Mouse (Mus musculus) kidney, postnatal 10 days (tissue): ENCODE measurements around the gene Vangl2.

Experiments used
- DNase-seq: peaks from one replicate; pipeline ENCODE4 v3.0.0; 2021; ENCODE audit warnings: mixed read lengths

The Vangl2 gene

DNA sequence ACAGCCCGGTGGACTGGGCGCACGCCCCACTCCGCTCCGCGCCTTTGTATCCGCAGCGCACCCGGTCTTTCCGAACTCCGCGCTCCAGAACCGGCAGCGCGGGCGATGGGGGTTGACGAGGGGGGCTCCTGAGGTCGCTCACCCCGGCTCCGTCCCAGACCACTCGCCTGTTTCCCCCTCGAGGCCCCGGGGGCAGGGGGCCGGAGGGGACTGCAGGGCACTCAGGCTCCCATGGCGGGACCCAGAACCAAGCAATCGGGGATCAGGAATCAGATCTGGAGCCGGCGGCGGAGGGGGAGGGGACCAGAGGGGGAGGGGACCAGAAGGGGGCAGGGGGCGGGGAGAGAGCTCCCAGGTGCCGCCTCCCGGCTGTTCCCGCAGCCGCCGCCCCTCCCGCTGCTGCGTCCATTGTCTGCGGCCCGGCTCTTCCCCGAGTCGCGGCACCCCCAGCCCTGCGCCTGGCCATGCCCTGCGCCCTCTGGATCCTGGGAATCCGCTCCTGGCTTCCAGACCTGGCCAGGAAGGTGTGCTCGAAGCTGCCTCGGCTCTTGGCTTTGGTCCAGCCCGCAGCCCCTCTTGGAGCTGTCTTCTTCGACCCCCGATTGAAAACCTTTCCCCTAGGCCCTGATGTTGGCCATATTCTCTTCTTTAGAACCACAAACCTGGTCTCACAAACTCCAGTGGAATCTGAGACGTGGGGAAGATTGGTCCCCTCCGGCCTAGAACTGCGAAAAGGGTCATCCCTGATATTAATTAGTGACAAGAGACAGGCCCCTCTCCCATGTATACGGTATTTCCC, 1.0 kb downstream of the Vangl2 start:
- peak; percentile 97 for DNase-seq

GRCm38 (mm10) chr1:172026201-172026901, 1.9 kb downstream of the Vangl2 start:
- DNase-seq = peak; percentile 53

- no peak for DNase-seq
Observed at GRCm38 (mm10) chr1:172025201-172025904, 2.9 kb downstream of the Vangl2 start.

- DNase-seq = no peak
Observed at GRCm38 (mm10) chr1:172024140-172024895, 3.9 kb downstream of the Vangl2 start.

GRCm38 (mm10) chr1:172019863-172020521, 8.3 kb downstream of the Vangl2 start:
- DNase-seq = no peak

DNA sequence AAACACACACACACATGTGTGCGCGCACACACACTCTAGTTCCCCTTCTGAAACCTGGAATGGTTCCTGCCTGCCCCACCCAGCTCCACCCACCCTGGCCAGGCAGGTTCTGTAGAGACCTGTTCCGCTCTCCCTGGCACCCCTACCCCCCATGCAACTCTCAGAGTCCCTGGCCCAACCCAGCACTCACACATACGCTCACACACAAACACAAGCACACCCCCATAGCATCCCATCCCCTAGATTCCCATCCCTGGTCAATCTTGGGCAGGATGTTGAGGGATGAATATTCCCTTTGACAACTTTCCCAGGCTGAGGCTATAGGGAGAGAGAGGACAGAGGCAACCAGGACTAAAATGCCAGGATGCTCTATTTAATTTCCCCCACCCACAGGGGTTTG, 8.9 kb downstream of the Vangl2 start:
- no peak for DNase-seq

GRCm38 (mm10) chr1:172018336-172019311, 9.6 kb downstream of the Vangl2 start:
- no peak for DNase-seq

DNA sequence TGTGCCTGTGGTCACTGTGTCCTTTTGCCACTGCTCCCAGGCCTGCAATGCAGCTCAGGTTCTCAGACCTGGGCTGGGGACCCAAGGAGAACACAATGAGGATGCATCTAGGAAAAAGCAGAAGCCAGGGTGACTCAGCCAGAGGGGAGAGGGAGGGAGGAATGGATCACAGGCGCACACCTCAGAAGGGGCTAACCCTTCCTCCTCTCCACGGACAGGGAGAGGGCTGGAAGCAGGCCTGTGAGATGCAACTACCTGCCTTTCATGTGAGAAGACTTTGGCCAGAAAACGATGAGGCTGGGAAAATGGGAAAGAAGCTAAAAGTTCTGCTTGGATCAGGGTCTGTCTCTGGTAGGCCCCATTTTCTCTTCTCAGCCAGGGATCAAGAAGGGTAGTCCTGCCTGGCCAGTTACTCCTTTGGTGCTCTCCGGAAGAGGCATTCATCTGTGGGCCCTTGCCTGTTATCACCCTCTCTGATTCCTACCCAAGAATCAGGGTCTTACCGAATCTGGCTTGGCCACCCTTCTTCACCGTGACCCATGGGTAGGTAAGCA, 10.7 kb downstream of the Vangl2 start:
- DNase-seq = no peak

DNA sequence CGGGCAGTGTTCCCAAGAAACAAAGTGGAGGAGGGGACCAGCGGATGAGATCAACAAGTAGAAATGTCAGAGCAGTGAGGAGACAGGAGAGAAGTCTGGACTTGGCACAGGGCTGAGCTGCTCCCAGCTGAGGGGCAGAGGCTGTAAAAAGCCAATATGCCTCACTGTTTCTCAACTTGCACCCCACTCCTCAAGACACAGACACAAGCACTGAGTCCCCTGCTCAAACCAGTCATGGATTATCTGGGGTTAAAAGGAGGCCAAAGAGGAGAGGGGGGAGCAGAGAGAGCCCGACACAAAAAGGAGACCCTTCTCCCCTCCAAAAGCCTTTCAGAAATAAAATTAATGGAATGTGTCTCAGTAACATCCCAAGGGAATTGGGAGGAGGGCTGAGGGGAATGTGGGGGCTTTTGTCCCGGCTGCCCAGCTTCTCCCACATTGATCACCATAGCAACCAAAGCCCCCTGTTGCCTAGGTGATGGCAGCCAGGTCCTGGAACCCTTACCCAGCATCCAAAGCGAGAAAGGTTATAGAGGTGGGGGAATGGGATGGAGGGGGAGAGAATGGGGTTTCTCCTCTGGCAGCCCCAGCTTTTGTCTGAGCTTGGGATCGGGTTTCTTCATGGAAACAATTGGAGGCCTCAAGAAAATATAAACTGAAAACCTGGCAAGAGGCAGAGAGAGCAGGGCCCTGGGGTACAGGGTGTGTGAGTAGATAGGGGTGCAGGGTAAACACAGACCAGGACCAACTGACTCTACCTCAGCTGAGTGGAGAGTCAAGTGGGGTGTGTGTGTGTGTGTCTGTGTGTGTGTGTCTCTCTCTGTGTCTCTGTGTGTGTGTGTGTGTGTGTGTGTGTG, 11.4 kb downstream of the Vangl2 start:
- DNase-seq = no peak

DNA sequence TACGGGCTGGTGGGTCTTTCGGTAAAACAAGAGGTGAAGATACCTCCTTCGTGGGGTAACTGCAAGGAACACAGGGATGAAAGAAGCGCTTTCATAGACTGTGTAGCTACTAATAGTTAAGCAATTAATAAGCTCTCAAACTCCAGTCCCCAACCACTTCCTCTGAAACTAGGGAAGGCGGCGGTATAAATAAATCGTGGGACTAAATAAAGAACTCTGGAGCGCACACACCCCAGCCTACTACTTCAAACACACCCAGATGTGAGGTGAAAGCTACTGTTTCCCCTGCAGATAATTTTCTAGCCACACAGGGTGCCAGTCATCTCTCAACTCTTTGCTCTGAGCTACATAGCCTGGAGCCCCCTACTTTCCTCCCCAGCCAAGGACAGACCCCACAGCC, 12.2 kb downstream of the Vangl2 start:
- DNase-seq = no peak

GRCm38 (mm10) chr1:172015312-172015939, 12.8 kb downstream of the Vangl2 start:
- DNase-seq = no peak

DNA sequence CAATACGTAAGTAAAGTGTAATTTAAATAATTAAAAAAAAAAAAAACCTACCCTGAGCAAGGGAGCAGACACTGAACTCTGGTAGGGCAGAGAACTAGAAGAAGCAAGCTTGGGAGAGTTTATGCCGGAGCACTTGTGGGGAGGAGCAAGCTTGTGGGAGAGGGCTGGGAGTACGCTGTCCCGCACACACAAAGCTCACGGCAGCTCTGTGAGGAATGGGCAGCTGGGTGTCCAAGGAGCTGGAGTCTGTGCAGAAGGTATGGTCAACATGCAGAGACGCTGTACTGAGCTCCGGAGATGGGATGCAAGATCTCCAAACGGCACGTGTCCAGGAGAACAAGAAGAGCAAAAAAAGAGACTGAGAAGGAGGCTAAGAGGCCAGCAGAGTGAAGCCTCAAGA, 13.5 kb downstream of the Vangl2 start:
- DNase-seq = no peak

GRCm38 (mm10) chr1:172012030-172012429, 16.2 kb downstream of the Vangl2 start:
- DNase-seq = peak; percentile 85

- DNase-seq = no peak
Observed at GRCm38 (mm10) chr1:172010042-172010824, 18.0 kb downstream of the Vangl2 start.

GRCm38 (mm10) chr1:172009406-172009805, 18.8 kb downstream of the Vangl2 start:
- no peak for DNase-seq

GRCm38 (mm10) chr1:172008351-172008750, 19.9 kb downstream of the Vangl2 start:
- no peak for DNase-seq

GRCm38 (mm10) chr1:172007761-172008160, 20.5 kb downstream of the Vangl2 start:
- no peak for DNase-seq

- DNase-seq = no peak
Observed at GRCm38 (mm10) chr1:172001665-172002064, 26.6 kb downstream of the Vangl2 start.
